Mouse (Mus musculus) megakaryocyte progenitor cell, adult 5-6 weeks (primary cell): ENCODE data around the gene 4931400O07Rik. TPM values are rescaled to one million over a fixed set of nuclear protein-coding genes. Genes with fewer than 3 reads are reported as not detected.

Experiments
- ATAC-seq: replicated peaks from 2 replicates; pipeline ENCODE4 v1.8.0; 2016; ENCODE audit warnings: mild to moderate bottlenecking, moderate TSS enrichment, inconsistent platforms; ENCODE audit not compliant: poor library complexity
- total RNA-seq, 2 experiments: library from RNA; stranded (forward) in 1 of 2; stranded (reverse) in 1 of 2; fragments of 157-497, 149-512 nt in 1 of 2; fragments of 200-1000 nt in 1 of 2; gene quantifications; 2 replicates each; pipeline versions ENCODE4 v1.2.3 to v1.2.4; 2015 to 2017

The 4931400O07Rik gene
- total RNA-seq (2015) = not detected in 2 replicates
- total RNA-seq (2017) = not detected in 2 replicates

DNA sequence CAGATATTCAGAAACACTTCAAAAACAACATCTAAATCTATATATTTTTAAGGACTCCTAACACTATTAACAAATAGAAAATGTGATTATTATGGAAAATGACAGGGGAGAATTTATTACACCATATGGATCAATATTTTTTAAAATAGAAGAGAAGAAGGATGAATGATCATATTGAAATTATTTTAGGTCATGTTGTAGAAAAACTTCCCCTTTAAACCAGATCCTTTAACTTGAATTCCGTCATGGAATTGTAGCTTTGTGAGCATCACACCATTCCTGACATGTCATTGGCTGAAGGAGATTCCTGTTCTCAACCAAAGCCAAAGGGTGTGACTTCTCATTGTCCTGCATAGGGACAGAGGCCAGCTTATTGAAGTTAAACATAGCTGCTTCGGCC lies at the start of gene 4931400O07Rik:
Gene 4931400O07Rik, plus strand, starts transcription at position 301 of the 400 bp plus-strand sequence.
- no peak for ATAC-seq

Other genes with a start within 250 kb of the 4931400O07Rik start
- not detected in 2 replicates for gene 4933402E13Rik, start 184.5 kb upstream of the 4931400O07Rik start, total RNA-seq (2015)
- not detected in 2 replicates for gene 4933402E13Rik, start 184.5 kb upstream of the 4931400O07Rik start, total RNA-seq (2017)